ENCODE assay signal across 27 mouse cellular contexts in the genomic region with DNA sequence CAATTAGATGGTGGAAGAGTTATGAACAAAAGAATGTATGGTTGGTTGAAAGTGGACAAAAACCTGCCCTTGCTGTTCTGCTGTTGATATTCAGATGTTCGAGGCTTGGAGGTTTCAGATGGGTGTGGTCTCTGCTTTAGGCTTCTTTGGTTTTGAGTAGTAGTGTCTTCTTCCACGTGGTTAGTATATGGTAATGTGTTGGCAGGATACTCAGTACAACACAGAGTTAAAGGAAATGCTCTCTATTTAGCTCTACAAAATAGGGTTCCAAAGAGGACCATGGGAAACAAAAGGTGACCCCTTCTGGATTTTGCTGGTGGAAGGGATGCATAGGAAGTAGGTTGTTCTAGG.
"Had no signal": no experiment of that assay in that cellular context is flagged by ENCODE, and none has a peak within 500 bp of the region (broad histone marks: within the 10 kb centered on the region; RNA-seq: fewer than 3 reads in every experiment).

No protein-coding gene starts in this region.

- H3K4me3 ChIP-seq: gastrocnemius, adult 2 months; heart, embryonic 13.5 days; heart, embryonic 15.5 days; hindbrain, embryonic 13.5 days; hindbrain, embryonic 15.5 days; kidney, embryonic 15.5 days; limb, embryonic 13.5 days; limb, embryonic 15.5 days; liver, embryonic 12.5 days had no signal

- H3K4me1 ChIP-seq: heart, embryonic 13.5 days; heart, embryonic 15.5 days; hindbrain, embryonic 13.5 days; hindbrain, embryonic 15.5 days; kidney, embryonic 15.5 days; limb, embryonic 13.5 days; limb, embryonic 15.5 days; liver, embryonic 12.5 days had no signal

- H3K27me3 ChIP-seq: heart, embryonic 13.5 days; heart, embryonic 15.5 days; hindbrain, embryonic 13.5 days; hindbrain, embryonic 15.5 days; kidney, embryonic 15.5 days; limb, embryonic 13.5 days; limb, embryonic 15.5 days; liver, embryonic 12.5 days had no signal

- H3K9me3 ChIP-seq: heart, embryonic 15.5 days; hindbrain, embryonic 13.5 days; hindbrain, embryonic 15.5 days; kidney, embryonic 15.5 days; limb, embryonic 13.5 days; limb, embryonic 15.5 days; liver, embryonic 12.5 days had no signal

- DNase-seq: gastrocnemius, adult 2 months; gastrocnemius, postnatal 10 days; gastrocnemius, postnatal 25 days; heart, adult 18-20 months; heart, postnatal 14 days; heart, postnatal 36 days; kidney, adult 11 months; kidney, adult 2 months; kidney, adult 9 months; kidney, postnatal 14 days; kidney, postnatal 36 days; layer of hippocampus, adult 9-11 months; layer of hippocampus, postnatal 36 days; left cerebral cortex, postnatal 4 days had no signal

- H3K9ac ChIP-seq: heart, embryonic 13.5 days; heart, embryonic 15.5 days; hindbrain, embryonic 13.5 days; hindbrain, embryonic 15.5 days; kidney, embryonic 15.5 days; limb, embryonic 13.5 days; limb, embryonic 15.5 days; liver, embryonic 12.5 days; liver, embryonic 14.5 days had no signal

- H3K4me2 ChIP-seq: heart, embryonic 11.5 days; heart, embryonic 13.5 days; heart, embryonic 15.5 days; hindbrain, embryonic 13.5 days; hindbrain, embryonic 15.5 days; kidney, embryonic 15.5 days; limb, embryonic 13.5 days; limb, embryonic 15.5 days; liver, embryonic 12.5 days had no signal

- H3K27ac ChIP-seq: gastrocnemius, adult 2 months; heart, embryonic 13.5 days; heart, embryonic 15.5 days; hindbrain, embryonic 13.5 days; hindbrain, embryonic 15.5 days; hindbrain, postnatal 0 days; kidney, embryonic 15.5 days; kidney, postnatal 0 days; limb, embryonic 13.5 days; limb, embryonic 15.5 days; liver, embryonic 12.5 days; liver, embryonic 14.5 days had no signal

- H3K36me3 ChIP-seq: heart, embryonic 13.5 days; heart, embryonic 15.5 days; hindbrain, embryonic 13.5 days; hindbrain, embryonic 15.5 days; kidney, embryonic 15.5 days; limb, embryonic 13.5 days; limb, embryonic 15.5 days; liver, embryonic 12.5 days had no signal

- ATAC-seq: hindbrain, postnatal 0 days; intestine, embryonic 16.5 days; liver, embryonic 12.5 days had no signal
